Mouse (Mus musculus): ENCODE measurements around the gene Clk4.

Clk4 gene

GRCm38 (mm10) chr11:51311846-51312245, 50.3 kb downstream of the Clk4 start:
- no peak for DNase-seq (ENCODE audit: low spot score)

GRCm38 (mm10) chr11:51315991-51316810, 54.7 kb downstream of the Clk4 start:
- DNase-seq (ENCODE audit: low spot score) = no peak

GRCm38 (mm10) chr11:51320609-51321008, 59.1 kb downstream of the Clk4 start:
- no peak for DNase-seq (ENCODE audit: low spot score)

GRCm38 (mm10) chr11:51326908-51327307, 65.4 kb downstream of the Clk4 start:
- no peak for DNase-seq (ENCODE audit: low spot score)

GRCm38 (mm10) chr11:51328387-51328942, 66.9 kb downstream of the Clk4 start:
- DNase-seq (ENCODE audit: low spot score) = no peak

GRCm38 (mm10) chr11:51329837-51330714, 68.5 kb downstream of the Clk4 start:
- no peak for DNase-seq (ENCODE audit: low spot score)
